Comparison of ENCODE assay signal across 10 mouse cellular contexts in genomic region chr5:119005825-119006471, GRCm38 (mm10).
A peak's percentile ranks its signal among the peaks of the same experiment; 100 is the strongest.
DNase-seq lines count a peak whose midpoint lies in the region; ATAC-seq lines count a peak whose summit lies in the region.
"Had no signal": no experiment of that assay in that cellular context is flagged by ENCODE, and none has a peak within 500 bp of the region (broad histone marks: within the 10 kb centered on the region; RNA-seq: fewer than 3 reads in every experiment).

No protein-coding gene starts in this region.

- peaks cover 7% of the 10 kb centered on the region; the same call in 1 of the 2 replicates for H3K4me1 ChIP-seq in embryonic facial prominence, embryonic 11.5 days (ENCODE audit: control insufficient read depth, insufficient read depth, low read length)
- peaks cover 12% of the 10 kb centered on the region for H3K4me1 ChIP-seq in hindbrain, embryonic 15.5 days (replicated peaks)
- H3K4me1 ChIP-seq in neural tube, embryonic 11.5 days (ENCODE audit: control insufficient read depth, insufficient read depth, low read length), result peaks cover 3% of the 10 kb centered on the region; the same call in 1 of the 2 replicates

- peak overlapping the region; percentile 24 for H3K4me3 ChIP-seq in embryonic facial prominence, embryonic 11.5 days (ENCODE audit: low read depth, low read length)
- H3K4me3 ChIP-seq in hindbrain, embryonic 15.5 days, result peak overlapping the region; percentile 38
- peak overlapping the region; percentile 37 for H3K4me3 ChIP-seq in neural tube, embryonic 11.5 days (ENCODE audit: low read depth, low read length)
- H3K4me3 ChIP-seq: erythroblast, embryonic 14.5 days had no signal

- no peaks in the 10 kb centered on the region for H3K27me3 ChIP-seq in embryonic facial prominence, embryonic 11.5 days (ENCODE audit: control insufficient read depth, insufficient read depth, low read length)
- peaks cover 23% of the 10 kb centered on the region; the same call in 1 of the 2 replicates for H3K27me3 ChIP-seq in hindbrain, embryonic 15.5 days
- H3K27me3 ChIP-seq in neural tube, embryonic 11.5 days (ENCODE audit: control insufficient read depth, insufficient read depth, low read length), result no peaks in the 10 kb centered on the region

- peak; percentile 29 to 40 for DNase-seq in kidney, postnatal 4 days
- no peak for DNase-seq in kidney, adult 8-10 months
- DNase-seq in embryonic facial prominence, embryonic 11.5 days (ENCODE audit: low spot score), result peak; percentile 64
- DNase-seq in neural tube, embryonic 11.5 days (ENCODE audit: low spot score), result no peak
- no peak for DNase-seq in cerebellum, adult 18-20 months
- DNase-seq in urinary bladder, adult 2 months (ENCODE audit: low spot score), result no peak
- DNase-seq in cerebellum, adult 11 months, result no peak

- no peak overlapping the region for H3K27ac ChIP-seq in embryonic facial prominence, embryonic 11.5 days (replicated peaks; ENCODE audit: low read depth, low read length)
- no peak overlapping the region for H3K27ac ChIP-seq in hindbrain, embryonic 15.5 days (replicated peaks)
- no peak overlapping the region for H3K27ac ChIP-seq in neural tube, embryonic 11.5 days (ENCODE audit: low read depth, low read length)
- H3K27ac ChIP-seq: macrophage had no signal

- no peaks in the 10 kb centered on the region for H3K9me3 ChIP-seq in embryonic facial prominence, embryonic 11.5 days (replicated peaks; ENCODE audit: control insufficient read depth, low read length)
- H3K9me3 ChIP-seq in hindbrain, embryonic 15.5 days, result no peaks in the 10 kb centered on the region
- H3K9me3 ChIP-seq in neural tube, embryonic 11.5 days (ENCODE audit: control insufficient read depth, low read length), result no peaks in the 10 kb centered on the region

- H3K4me2 ChIP-seq in embryonic facial prominence, embryonic 11.5 days (ENCODE audit: low read depth, low read length), result peak overlapping the region; percentile 78
- peak overlapping the region; percentile 94 for H3K4me2 ChIP-seq in hindbrain, embryonic 15.5 days
- H3K4me2 ChIP-seq in neural tube, embryonic 11.5 days (ENCODE audit: low read depth), result peak overlapping the region; percentile 64

- H3K36me3 ChIP-seq in embryonic facial prominence, embryonic 11.5 days (replicated peaks; ENCODE audit: control insufficient read depth, insufficient read depth, low read depth, low read length), result no peaks in the 10 kb centered on the region
- no peaks in the 10 kb centered on the region for H3K36me3 ChIP-seq in hindbrain, embryonic 15.5 days
- H3K36me3 ChIP-seq in neural tube, embryonic 11.5 days (ENCODE audit: control insufficient read depth, insufficient read depth, low read length), result no peaks in the 10 kb centered on the region

- peak overlapping the region; percentile 67 for H3K9ac ChIP-seq in embryonic facial prominence, embryonic 11.5 days (replicated peaks; ENCODE audit: low read length)
- H3K9ac ChIP-seq in hindbrain, embryonic 15.5 days, result peak overlapping the region; percentile 62
- peak overlapping the region; percentile 55 for H3K9ac ChIP-seq in neural tube, embryonic 11.5 days (ENCODE audit: low read length)

- peak; percentile 73 for ATAC-seq in embryonic facial prominence, embryonic 11.5 days (replicated peaks; ENCODE audit: insufficient number of reproducible peaks, low FRiP score, low TSS enrichment, low read depth)
- ATAC-seq in hindbrain, embryonic 15.5 days (ENCODE audit: low FRiP score, low read depth), result no peak
- no peak for ATAC-seq in neural tube, embryonic 11.5 days (ENCODE audit: insufficient read depth, low FRiP score, low TSS enrichment)

- WGBS in embryonic facial prominence, embryonic 11.5 days, result 2% methylated on average over 34 of the region's 34 CpGs
- WGBS in hindbrain, embryonic 15.5 days, result under 1% methylated on average over 34 of the region's 34 CpGs
- WGBS in neural tube, embryonic 11.5 days, result 2% methylated on average over 34 of the region's 34 CpGs

Comparison
In these comparisons a context has a peak if more than half of its experiments do, and no peak if none do; other contexts are left out.
1. DNase-seq: peak in kidney, postnatal 4 days (2 of 2) and embryonic facial prominence, embryonic 11.5 days (single experiment); none in kidney, adult 8-10 months (0 of 2), neural tube, embryonic 11.5 days (single experiment), cerebellum, adult 18-20 months (0 of 2), urinary bladder, adult 2 months (single experiment) and cerebellum, adult 11 months (single experiment).
2. Peak in every context shown above with its lines, with median percentiles within 50 percentile points of each other: H3K4me2 ChIP-seq, H3K4me3 ChIP-seq and H3K9ac ChIP-seq.